Mouse (Mus musculus): ENCODE measurements at regions not wholly inside any gene's neighbourhood (a gene's known extent, or its start where the extent isn't known, plus 50 kb on each side); places are given as distances from the start of the nearest gene placed in this dataset.

DNA sequence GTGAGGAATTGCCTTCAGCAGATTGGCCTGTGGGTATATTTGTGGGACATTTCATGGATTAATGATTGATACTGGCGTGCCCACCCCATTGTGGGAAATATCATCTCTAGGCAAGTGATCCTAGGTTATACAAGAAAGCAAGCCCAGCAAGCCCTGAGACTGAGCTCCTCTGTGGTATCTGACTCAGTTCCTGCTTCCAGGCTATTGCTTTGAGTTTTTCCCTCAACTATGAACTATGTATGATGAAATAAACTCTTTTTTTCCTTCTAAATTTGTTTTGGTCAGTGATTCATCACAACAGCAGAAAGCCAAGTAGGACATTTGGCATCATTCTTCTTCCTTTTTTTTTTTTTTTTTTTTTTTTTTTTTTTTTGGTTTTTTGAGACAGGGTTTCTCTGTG, 119.8 kb downstream of the Tbr1 start:
- H3K4me2 ChIP-seq (replicated peaks), result no peak overlapping the region
- no peak overlapping the region for H3K4me3 ChIP-seq
- no peak overlapping the region for H3K9ac ChIP-seq (replicated peaks)
- no peaks in the 10 kb centered on the region for H3K4me1 ChIP-seq
- no peak for ATAC-seq (ENCODE audit: low FRiP score, low read depth)
- no peaks in the 10 kb centered on the region for H3K27me3 ChIP-seq
- H3K27ac ChIP-seq (replicated peaks), result no peak overlapping the region
- no peaks in the 10 kb centered on the region for H3K36me3 ChIP-seq
- H3K9me3 ChIP-seq, result no peaks in the 10 kb centered on the region
- 88% methylated on average over 1 of the region's 1 CpGs for WGBS

DNA sequence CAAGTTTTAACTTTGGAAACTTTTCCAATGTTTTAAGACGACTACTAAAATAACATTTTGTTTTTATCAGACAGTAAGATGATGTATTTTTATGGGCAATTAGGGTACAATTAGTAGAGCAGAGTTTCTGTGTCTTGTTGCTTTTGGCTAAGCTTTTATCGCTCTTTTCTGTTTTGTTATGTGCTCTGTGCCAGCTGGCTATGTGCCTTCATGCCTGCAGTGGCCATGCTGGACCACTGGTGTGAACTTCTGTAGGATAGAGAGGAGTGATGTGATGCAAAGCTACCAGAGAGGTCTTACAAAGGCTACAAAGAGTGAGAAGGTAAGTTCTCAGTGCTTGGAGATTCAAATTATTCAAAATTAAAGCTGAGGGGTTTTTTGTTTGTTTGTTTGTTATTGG, 108.0 kb upstream of the Slc4a10 start:
- Histone ChIP-seq H3K9ac (replicated peaks) (no peak overlapping the region), H3K4me3 (no peak overlapping the region), H3K9me3 (no peaks in the 10 kb centered on the region), H3K4me1 (no peaks in the 10 kb centered on the region), H3K27ac (replicated peaks) (no peak overlapping the region), H3K36me3 (no peaks in the 10 kb centered on the region), H3K4me2 (replicated peaks) (no peak overlapping the region), H3K27me3 (no peaks in the 10 kb centered on the region)
- 90% methylated on average over 2 of the region's 2 CpGs for WGBS
- no peak for ATAC-seq (ENCODE audit: low FRiP score, low read depth)

DNA sequence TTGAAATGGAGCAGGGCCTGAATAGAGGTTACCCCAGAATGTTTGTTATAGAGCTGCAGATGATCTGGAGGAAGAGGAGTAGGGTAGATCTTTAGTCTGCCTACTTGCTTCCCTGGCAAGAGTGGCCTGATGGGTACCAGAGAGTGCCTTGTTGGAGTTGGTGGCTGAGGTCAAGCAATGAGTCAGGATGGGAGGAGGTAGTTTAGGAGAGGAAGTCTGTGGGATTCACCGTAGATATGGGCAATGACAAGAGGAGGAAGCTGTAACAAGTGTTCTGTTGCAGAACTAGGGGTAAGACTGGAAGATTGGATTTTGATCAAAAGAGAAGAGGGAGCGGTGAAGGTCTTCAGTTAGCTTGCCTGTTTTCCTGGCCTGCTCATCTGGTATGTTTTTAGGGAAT, 80.3 kb upstream of the Slc4a10 start:
- Histone ChIP-seq H3K27ac (replicated peaks) (no peak overlapping the region), H3K4me1 (no peaks in the 10 kb centered on the region), H3K36me3 (no peaks in the 10 kb centered on the region), H3K4me3 (no peak overlapping the region), H3K9me3 (no peaks in the 10 kb centered on the region), H3K27me3 (no peaks in the 10 kb centered on the region), H3K4me2 (replicated peaks) (no peak overlapping the region), H3K9ac (replicated peaks) (no peak overlapping the region)
- WGBS, result 92% methylated on average over 2 of the region's 2 CpGs
- ATAC-seq (ENCODE audit: low FRiP score, low read depth), result no peak

DNA sequence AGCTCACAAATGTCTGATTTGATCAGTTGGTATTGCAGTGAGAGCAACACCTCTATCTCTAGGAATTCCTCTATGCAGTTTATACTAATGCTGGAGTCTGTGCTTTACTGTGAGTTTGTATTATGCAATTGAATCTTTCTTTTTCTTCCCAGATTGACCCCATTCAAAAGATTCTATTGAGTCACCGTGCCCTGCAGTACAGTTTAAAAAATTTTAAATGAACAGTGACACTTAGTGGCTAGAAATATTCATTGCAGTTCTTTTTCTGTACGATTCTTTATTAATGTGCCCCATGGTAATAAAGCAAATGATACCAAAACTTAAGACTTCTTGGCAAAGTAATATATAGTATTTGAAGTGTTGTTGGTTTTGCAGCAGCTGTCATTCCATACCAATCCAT, 78.5 kb upstream of the Slc4a10 start:
- ATAC-seq (ENCODE audit: low FRiP score, low read depth), result peak; percentile 38; the same call in 1 of the 2 replicates
- Histone ChIP-seq H3K27ac (replicated peaks) (no peak overlapping the region), H3K9me3 (no peaks in the 10 kb centered on the region), H3K9ac (replicated peaks) (no peak overlapping the region), H3K36me3 (no peaks in the 10 kb centered on the region), H3K27me3 (no peaks in the 10 kb centered on the region), H3K4me2 (replicated peaks) (no peak overlapping the region), H3K4me3 (no peak overlapping the region), H3K4me1 (no peaks in the 10 kb centered on the region)
- WGBS, result 21% methylated on average over 2 of the region's 2 CpGs

DNA sequence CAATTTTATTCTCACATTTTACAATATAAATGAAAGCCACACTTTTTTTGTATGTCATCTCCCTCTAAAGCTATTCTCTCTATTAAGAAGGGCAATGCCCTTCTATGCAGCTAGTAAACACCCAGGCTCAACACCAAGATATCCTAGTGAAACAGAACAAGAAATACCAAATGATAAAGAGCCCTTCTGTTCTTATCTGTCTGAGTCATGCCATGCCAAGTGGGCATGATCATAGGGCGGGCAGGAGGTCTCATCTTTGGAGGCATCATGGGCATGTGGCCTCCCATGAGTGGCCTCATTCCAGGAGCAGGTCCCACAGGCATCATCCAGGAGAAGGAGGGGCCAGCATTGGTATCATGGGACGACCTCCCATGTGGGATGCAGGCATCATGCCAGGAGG, 76.2 kb upstream of the Slc4a10 start:
- Histone ChIP-seq H3K4me1 (no peaks in the 10 kb centered on the region), H3K9me3 (no peaks in the 10 kb centered on the region), H3K9ac (replicated peaks) (no peak overlapping the region), H3K4me3 (no peak overlapping the region), H3K27ac (replicated peaks) (no peak overlapping the region), H3K4me2 (replicated peaks) (no peak overlapping the region), H3K36me3 (no peaks in the 10 kb centered on the region), H3K27me3 (no peaks in the 10 kb centered on the region)
- 53% methylated on average over 2 of the region's 2 CpGs for WGBS
- no peak for ATAC-seq (ENCODE audit: low FRiP score, low read depth)

DNA sequence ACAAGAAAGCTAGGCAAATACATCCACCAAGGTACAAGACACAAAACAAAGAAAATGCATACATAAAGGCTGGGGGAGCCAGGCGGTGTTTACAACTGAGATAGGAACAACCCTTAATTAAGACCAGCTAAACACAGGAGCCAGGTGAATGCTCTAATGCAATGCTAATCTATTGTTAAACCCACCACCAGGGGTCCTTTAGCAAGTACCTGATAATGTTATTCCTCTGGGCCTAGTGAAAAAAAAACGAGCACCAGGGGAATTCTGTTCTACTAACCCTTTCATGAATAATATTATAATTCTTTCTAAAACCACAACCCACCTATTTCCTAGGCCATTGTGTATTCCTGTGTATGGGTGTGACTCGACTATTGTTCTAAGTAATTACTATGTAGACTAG, 61.5 kb upstream of the Slc4a10 start:
- no peak overlapping the region for H3K27ac ChIP-seq (replicated peaks)
- no peak for ATAC-seq (ENCODE audit: low FRiP score, low read depth)
- H3K9me3 ChIP-seq, result no peaks in the 10 kb centered on the region
- 74% methylated on average over 3 of the region's 3 CpGs for WGBS
- H3K4me1 ChIP-seq, result no peaks in the 10 kb centered on the region
- H3K4me2 ChIP-seq (replicated peaks), result no peak overlapping the region
- no peak overlapping the region for H3K4me3 ChIP-seq
- H3K9ac ChIP-seq (replicated peaks), result no peak overlapping the region
- H3K27me3 ChIP-seq, result no peaks in the 10 kb centered on the region
- H3K36me3 ChIP-seq, result no peaks in the 10 kb centered on the region

DNA sequence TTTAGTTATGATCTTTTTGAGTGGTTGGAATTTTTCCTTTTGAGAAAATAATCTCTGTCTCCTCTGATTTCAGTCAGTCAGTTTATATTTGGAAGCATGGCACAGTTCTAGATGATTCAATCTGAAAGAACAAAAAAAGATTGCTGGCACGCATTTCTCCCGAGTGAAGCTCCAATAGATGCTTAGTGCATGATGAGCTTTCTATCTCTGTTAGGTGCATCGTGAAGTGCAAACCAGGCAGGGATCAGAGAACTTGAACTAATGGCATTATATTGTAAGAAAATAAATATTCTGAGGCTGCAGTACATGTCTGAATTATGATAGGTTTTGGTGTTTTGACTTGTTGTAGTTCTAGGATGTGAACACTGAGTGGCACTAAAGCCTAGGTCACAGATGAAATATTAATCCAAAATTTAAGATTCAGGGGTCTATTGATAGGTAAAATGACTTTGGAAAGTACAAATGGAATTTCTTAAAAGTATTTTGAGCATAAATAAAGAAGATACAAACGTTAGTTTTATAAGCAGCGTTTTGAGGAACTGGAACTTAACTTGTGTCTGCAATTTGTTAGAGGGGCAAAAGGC, 59.2 kb upstream of the Slc4a10 start:
- Histone ChIP-seq H3K36me3 (no peaks in the 10 kb centered on the region), H3K9me3 (no peaks in the 10 kb centered on the region), H3K27me3 (no peaks in the 10 kb centered on the region), H3K9ac (replicated peaks) (no peak overlapping the region), H3K27ac (replicated peaks) (no peak overlapping the region), H3K4me1 (no peaks in the 10 kb centered on the region), H3K4me3 (no peak overlapping the region), H3K4me2 (replicated peaks) (no peak overlapping the region)
- 54% methylated on average over 5 of the region's 5 CpGs for WGBS
- no peak for ATAC-seq (ENCODE audit: low FRiP score, low read depth)

Data from midbrain, embryonic 12.5 days (tissue).